ENCODE assay signal across 19 mouse cellular contexts in the genomic region with DNA sequence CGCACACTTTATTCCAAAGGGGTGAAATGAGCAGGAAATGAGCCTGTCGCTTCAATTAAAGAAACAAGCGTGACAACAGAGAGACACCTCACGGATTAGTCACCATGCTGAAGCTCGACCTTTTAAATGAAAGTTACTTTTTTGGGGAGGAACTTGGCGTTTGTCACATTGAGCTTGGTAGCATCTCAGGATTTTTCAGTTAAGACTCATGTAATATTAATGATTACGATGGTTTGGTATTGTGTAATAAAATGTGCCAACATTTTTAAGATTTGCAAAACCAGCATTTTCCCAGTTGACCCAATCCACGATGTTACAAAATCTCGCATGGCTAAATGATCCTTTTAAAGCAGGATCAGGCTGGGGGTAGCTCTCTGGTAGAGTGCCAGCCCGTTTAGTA.
DNase-seq lines count a peak whose midpoint lies in the region; ATAC-seq and TF ChIP-seq lines count a peak whose summit lies in the region.
"Had no signal": no experiment of that assay in that cellular context is flagged by ENCODE, and none has a peak within 500 bp of the region (broad histone marks: within the 10 kb centered on the region; RNA-seq: fewer than 3 reads in every experiment).

No protein-coding gene starts in this region.

- 0 out of 2 replicates have a peak, but pooled peaks have one; percentile 31 for TF ChIP-seq EP300 in lung, postnatal 0 days (IDR thresholded peaks at IDR 0.05)

- DNase-seq in lung, postnatal 0 days (ENCODE audit: low spot score): peak; percentile 54
- DNase-seq in lung, postnatal 25 days (ENCODE audit: low spot score): no peak
- DNase-seq in neural tube, embryonic 10.5 days (ENCODE audit: extremely low spot score, low spot score): no peak
- peak; percentile 44 for DNase-seq in adipocyte (ENCODE audit: low spot score)
- DNase-seq in heart, postnatal 25 days (ENCODE audit: low spot score): no peak
- no peak for DNase-seq in adrenal gland, adult 18-20 months (ENCODE audit: low spot score in 2 of 2)
- DNase-seq: adrenal gland, postnatal 14 days; cerebellum, adult 18-20 months; cerebellum, postnatal 10 days; gastrocnemius, postnatal 14 days; heart, postnatal 36 days had no signal

- peaks cover 12% of the 10 kb centered on the region; the same call in 1 of the 2 replicates for H3K4me1 ChIP-seq in lung, postnatal 0 days (ENCODE audit: insufficient read depth, low read depth, low read length)
- H3K4me1 ChIP-seq in neural tube, embryonic 13.5 days (replicated peaks): peaks cover 27% of the 10 kb centered on the region; the same call in 1 of the 2 replicates

- H3K4me2 ChIP-seq in lung, postnatal 0 days (replicated peaks; ENCODE audit: low read depth, low read length): no peak overlapping the region
- no peak overlapping the region for H3K4me2 ChIP-seq in neural tube, embryonic 13.5 days
- H3K4me2 ChIP-seq: forebrain, embryonic 15.5 days; heart, embryonic 12.5 days; hindbrain, embryonic 15.5 days had no signal

- no peak overlapping the region for H3K4me3 ChIP-seq in lung, postnatal 0 days (ENCODE audit: low read depth, low read length)
- no peak overlapping the region for H3K4me3 ChIP-seq in neural tube, embryonic 13.5 days
- H3K4me3 ChIP-seq: embryonic facial prominence, embryonic 10.5 days; erythroblast, embryonic 14.5 days; forebrain, embryonic 10.5 days; forebrain, embryonic 15.5 days; heart, embryonic 12.5 days; hindbrain, embryonic 15.5 days had no signal

- TF ChIP-seq CTCF in lung, postnatal 0 days (IDR thresholded peaks at IDR 0.05): no peak

- H3K36me3 ChIP-seq in lung, postnatal 0 days (ENCODE audit: insufficient read depth, low read length): no peaks in the 10 kb centered on the region
- no peaks in the 10 kb centered on the region for H3K36me3 ChIP-seq in neural tube, embryonic 13.5 days
- H3K36me3 ChIP-seq: forebrain, embryonic 15.5 days; hindbrain, embryonic 15.5 days had no signal

- WGBS in lung, postnatal 0 days: 64% methylated on average over 10 of the region's 10 CpGs
- 69% methylated on average over 10 of the region's 10 CpGs for WGBS in neural tube, embryonic 13.5 days

- no peak overlapping the region for H3K9ac ChIP-seq in lung, postnatal 0 days (replicated peaks; ENCODE audit: low read depth)
- H3K9ac ChIP-seq in neural tube, embryonic 13.5 days: no peak overlapping the region
- H3K9ac ChIP-seq: forebrain, embryonic 15.5 days; heart, embryonic 12.5 days; hindbrain, embryonic 15.5 days had no signal

- 0 out of 2 replicates have a peak, but pooled peaks have one; percentile 9 for ATAC-seq in lung, postnatal 0 days
- ATAC-seq in neural tube, embryonic 13.5 days (ENCODE audit: low read depth): no peak
- ATAC-seq in megakaryocyte progenitor cell, adult 5-6 weeks (replicated peaks; ENCODE audit: poor library complexity): peak; percentile 18; the same call in 1 of the 2 replicates
- ATAC-seq: forebrain, embryonic 15.5 days had no signal

- H3K27me3 ChIP-seq in lung, postnatal 0 days (replicated peaks; ENCODE audit: insufficient read depth, low read length): no peaks in the 10 kb centered on the region
- no peaks in the 10 kb centered on the region for H3K27me3 ChIP-seq in neural tube, embryonic 13.5 days
- H3K27me3 ChIP-seq: forebrain, embryonic 15.5 days; heart, embryonic 12.5 days; hindbrain, embryonic 15.5 days had no signal

- intact Hi-C loops in heart, postnatal 25 days (cut with DNase I): no loop called here

- H3K27ac ChIP-seq in lung, postnatal 0 days (ENCODE audit: low read length): no peak overlapping the region
- peak overlapping the region; percentile 61; the same call in 1 of the 2 replicates for H3K27ac ChIP-seq in neural tube, embryonic 13.5 days (replicated peaks)
- H3K27ac ChIP-seq: embryonic facial prominence, embryonic 10.5 days; forebrain, embryonic 10.5 days; forebrain, embryonic 15.5 days; hindbrain, embryonic 15.5 days had no signal

- H3K9me3 ChIP-seq in lung, postnatal 0 days (ENCODE audit: low read length): no peaks in the 10 kb centered on the region
- H3K9me3 ChIP-seq in neural tube, embryonic 13.5 days: no peaks in the 10 kb centered on the region
- H3K9me3 ChIP-seq: embryonic facial prominence, embryonic 10.5 days; forebrain, embryonic 10.5 days; forebrain, embryonic 15.5 days; heart, embryonic 12.5 days; hindbrain, embryonic 15.5 days had no signal

Comparison
In these comparisons a context has a peak if more than half of its experiments do, and no peak if none do; other contexts are left out.
1. DNase-seq: peak in lung, postnatal 0 days (single experiment) and adipocyte (single experiment); none in lung, postnatal 25 days (single experiment), neural tube, embryonic 10.5 days (single experiment), heart, postnatal 25 days (single experiment) and adrenal gland, adult 18-20 months (0 of 2).